Mouse (Mus musculus) neural tube, embryonic 12.5 days (tissue): ENCODE data around the gene Emg1. TPM values are rescaled to one million over a fixed set of nuclear protein-coding genes. Genes with fewer than 3 reads are reported as not detected.
A peak's percentile ranks its signal among the peaks of the same experiment; 100 is the strongest.

Source experiments
- ATAC-seq: fragments of 200-750 bp; cut with Nextera tagmentation; 2 replicates; pipeline ENCODE4 v1.8.0; 2017; ENCODE audit warnings: low read depth, mild to moderate bottlenecking, moderate TSS enrichment, moderate library complexity; ENCODE audit not compliant: low FRiP score
- H3K27ac ChIP-seq: fragments of 300-500 bp; sonication (generic); 2 replicates; pipeline ENCODE4 v1.5.1; 2016
- H3K27me3 ChIP-seq: fragments of 300-500 bp; sonication (generic); replicated peaks from 2 replicates; pipeline ENCODE4 v1.6.1; 2016; ENCODE audit warnings: mild to moderate bottlenecking
- H3K36me3 ChIP-seq: fragments of 300-500 bp; sonication (generic); 2 replicates; pipeline ENCODE4 v1.6.1; 2016; ENCODE audit warnings: mild to moderate bottlenecking
- H3K4me1 ChIP-seq: fragments of 300-500 bp; sonication (generic); 2 replicates; pipeline ENCODE4 v1.6.1; 2016
- H3K4me2 ChIP-seq: fragments of 300-500 bp; sonication (generic); replicated peaks from 2 replicates; pipeline ENCODE4 v1.6.1; 2016; ENCODE audit warnings: mild to moderate bottlenecking
- H3K4me3 ChIP-seq: fragments of 300-500 bp; sonication (generic); 2 replicates; pipeline ENCODE4 v1.5.1; 2016
- H3K9ac ChIP-seq: fragments of 300-500 bp; sonication (generic); 2 replicates; pipeline ENCODE4 v1.6.1; 2016; ENCODE audit warnings: mild to moderate bottlenecking
- H3K9me3 ChIP-seq: fragments of 300-500 bp; sonication (generic); 2 replicates; pipeline ENCODE4 v1.6.1; 2016; ENCODE audit warnings: mild to moderate bottlenecking
- WGBS: fragments of 180-500 bp; shearing (Covaris S2); methylation state at CpG from one replicate; pipeline ENCODE4 v1.1.7; 2016; 5-methylcytosine and 5-hydroxymethylcytosine counted together
- polyA plus RNA-seq: library from polyadenylated mRNA; unstranded; fragments of >200 nt; fragmentation: Nextera tagmentation; extraction: Ambion mirVana; gene quantifications from 2 replicates; pipeline ENCODE4 v1.2.1, GENCODE M21; 2016

The Emg1 gene
- 159 and 161 TPM in 2 replicates for polyA plus RNA-seq

GRCm38 (mm10) chr6:124711824-124712782, at the start of gene Emg1, which contains the start of gene Phb2:
Gene Emg1 (minus strand): TSS chr6:124712178.
Gene Phb2 (plus strand): TSS chr6:124712336.
- Histone ChIP-seq H3K27ac (peak within 1 kb of the TSS; percentile 38; the same call in 1 of the 2 replicates), H3K36me3 (peaks cover 49% of the 10 kb centered on the region), H3K4me1 (peaks cover 36% of the 10 kb centered on the region), H3K4me2 (peak within 1 kb of the TSS; percentile 97), H3K9ac (peak within 1 kb of the TSS; percentile 91), H3K9me3 (no peaks in the 10 kb centered on the region), H3K4me3 (peak within 1 kb of the TSS; percentile 94), H3K27me3 (no peaks in the 10 kb centered on the region)
- peak; percentile 96 for ATAC-seq
- WGBS = under 1% methylated on average over 76 of the region's 76 CpGs

GRCm38 (mm10) chr6:124759259-124759658, 47.3 kb upstream of the Emg1 start:
- Histone ChIP-seq H3K4me3 (no peak overlapping the region), H3K9ac (peak overlapping the region; percentile 13; the same call in 1 of the 2 replicates), H3K27ac (no peak overlapping the region), H3K4me2 (peak overlapping the region; percentile 75), H3K36me3 (no peaks in the 10 kb centered on the region), H3K27me3 (no peaks in the 10 kb centered on the region), H3K9me3 (no peaks in the 10 kb centered on the region), H3K4me1 (peaks cover 38% of the 10 kb centered on the region)
- no peak for ATAC-seq
- 5% methylated on average over 5 of the region's 5 CpGs for WGBS

- H3K4me1 ChIP-seq = peaks cover 40% of the 10 kb centered on the region
- WGBS = 56% methylated on average over 2 of the region's 2 CpGs
- no peak overlapping the region for H3K4me3 ChIP-seq
- H3K4me2 ChIP-seq = peak overlapping the region; percentile 75
- no peaks in the 10 kb centered on the region for H3K27me3 ChIP-seq
- H3K9ac ChIP-seq = peak overlapping the region; percentile 13; the same call in 1 of the 2 replicates
- H3K27ac ChIP-seq = no peak overlapping the region
- no peaks in the 10 kb centered on the region for H3K9me3 ChIP-seq
- ATAC-seq = no peak
- no peaks in the 10 kb centered on the region for H3K36me3 ChIP-seq
Measured at GRCm38 (mm10) chr6:124758849-124759232, 46.9 kb upstream of the Emg1 start.

- H3K9me3 ChIP-seq = no peaks in the 10 kb centered on the region
- no peak overlapping the region for H3K27ac ChIP-seq
- no peaks in the 10 kb centered on the region for H3K36me3 ChIP-seq
- H3K4me1 ChIP-seq = peaks cover 46% of the 10 kb centered on the region
- peak overlapping the region; percentile 97 for H3K9ac ChIP-seq
- 40% methylated on average over 5 of the region's 5 CpGs for WGBS
- peak overlapping the region; percentile 75 for H3K4me2 ChIP-seq
- no peak for ATAC-seq
- H3K27me3 ChIP-seq = no peaks in the 10 kb centered on the region
- H3K4me3 ChIP-seq = peak overlapping the region; percentile 87
Measured at GRCm38 (mm10) chr6:124757909-124758848, 46.2 kb upstream of the Emg1 start.

- no peak for ATAC-seq
- H3K27me3 ChIP-seq = no peaks in the 10 kb centered on the region
- 4% methylated on average over 5 of the region's 5 CpGs for WGBS
- H3K9me3 ChIP-seq = no peaks in the 10 kb centered on the region
- peak overlapping the region; percentile 75 for H3K4me2 ChIP-seq
- 0 out of 2 replicates have a peak overlapping the region, but pooled peaks have one; percentile 97 for H3K27ac ChIP-seq
- H3K9ac ChIP-seq = peak overlapping the region; percentile 97
- 0 out of 2 replicates have a peak, but pooled peaks cover 3% of the 10 kb centered on the region for H3K36me3 ChIP-seq
- H3K4me1 ChIP-seq = peaks cover 46% of the 10 kb centered on the region
- H3K4me3 ChIP-seq = peak overlapping the region; percentile 87
Measured at GRCm38 (mm10) chr6:124757351-124757880, 45.4 kb upstream of the Emg1 start.

GRCm38 (mm10) chr6:124756652-124757350, 44.8 kb upstream of the Emg1 start:
- H3K9me3 ChIP-seq = no peaks in the 10 kb centered on the region
- peak overlapping the region; percentile 97 for H3K9ac ChIP-seq
- peak; percentile 79 for ATAC-seq
- WGBS = 1% methylated on average over 52 of the region's 54 CpGs
- 0 out of 2 replicates have a peak, but pooled peaks cover 3% of the 10 kb centered on the region for H3K36me3 ChIP-seq
- peaks cover 46% of the 10 kb centered on the region for H3K4me1 ChIP-seq
- peak overlapping the region; percentile 97 for H3K27ac ChIP-seq
- peak overlapping the region; percentile 87 for H3K4me3 ChIP-seq
- H3K4me2 ChIP-seq = peak overlapping the region; percentile 75
- H3K27me3 ChIP-seq = no peaks in the 10 kb centered on the region

- peak within 1 kb of the TSS; percentile 75 for H3K4me2 ChIP-seq
- peak within 1 kb of the TSS; percentile 97 for H3K9ac ChIP-seq
- H3K27me3 ChIP-seq = no peaks in the 10 kb centered on the region
- H3K36me3 ChIP-seq = 0 out of 2 replicates have a peak, but pooled peaks cover 3% of the 10 kb centered on the region
- H3K4me1 ChIP-seq = peaks cover 46% of the 10 kb centered on the region
- H3K4me3 ChIP-seq = peak within 1 kb of the TSS; percentile 87
- WGBS = under 1% methylated on average over 75 of the region's 100 CpGs
- H3K27ac ChIP-seq = peak within 1 kb of the TSS; percentile 97
- H3K9me3 ChIP-seq = no peaks in the 10 kb centered on the region
- ATAC-seq = peak; percentile 74
Measured at GRCm38 (mm10) chr6:124755831-124756595, 44.0 kb upstream of the Emg1 start, which contains the start of the genes Gm45234 and Atn1. Gene Gm45234 (minus strand): TSS chr6:124756021. Gene Atn1 (minus strand): TSS chr6:124756524.

- WGBS = 4% methylated on average over 3 of the region's 3 CpGs
- Histone ChIP-seq H3K27me3 (no peaks in the 10 kb centered on the region), H3K4me3 (peak overlapping the region; percentile 87), H3K36me3 (0 out of 2 replicates have a peak, but pooled peaks cover 3% of the 10 kb centered on the region), H3K27ac (peak overlapping the region; percentile 97; the same call in 1 of the 2 replicates), H3K9me3 (no peaks in the 10 kb centered on the region), H3K9ac (peak overlapping the region; percentile 97), H3K4me1 (peaks cover 46% of the 10 kb centered on the region), H3K4me2 (peak overlapping the region; percentile 75)
- no peak for ATAC-seq
Measured at GRCm38 (mm10) chr6:124755306-124755705, 43.3 kb upstream of the Emg1 start.

GRCm38 (mm10) chr6:124753861-124754260, 41.9 kb upstream of the Emg1 start:
- H3K4me2 ChIP-seq = 0 out of 2 replicates have a peak overlapping the region, but pooled peaks have one; percentile 5
- H3K36me3 ChIP-seq = peaks cover 12% of the 10 kb centered on the region
- ATAC-seq = no peak

GRCm38 (mm10) chr6:124750405-124750804, 38.4 kb upstream of the Emg1 start:
- Histone ChIP-seq H3K4me2 (no peak overlapping the region), H3K9ac (no peak overlapping the region), H3K27me3 (no peaks in the 10 kb centered on the region), H3K4me1 (peaks cover 34% of the 10 kb centered on the region), H3K36me3 (peaks cover 36% of the 10 kb centered on the region), H3K9me3 (no peaks in the 10 kb centered on the region), H3K27ac (no peak overlapping the region), H3K4me3 (no peak overlapping the region)
- no peak for ATAC-seq
- 86% methylated on average over 8 of the region's 8 CpGs for WGBS

More at GRCm38 (mm10) chr6:124753861-124754260, 41.9 kb upstream of the Emg1 start:
- WGBS = 88% methylated on average over 2 of the region's 2 CpGs
- H3K4me3 ChIP-seq = no peak overlapping the region
- H3K27ac ChIP-seq = no peak overlapping the region
- no peaks in the 10 kb centered on the region for H3K27me3 ChIP-seq
- H3K9ac ChIP-seq = no peak overlapping the region
- no peaks in the 10 kb centered on the region for H3K9me3 ChIP-seq
- H3K4me1 ChIP-seq = peaks cover 44% of the 10 kb centered on the region
